Mouse (Mus musculus) erythroid progenitor cell, adult 5-6 weeks (primary cell): Measurements from ENCODE around the gene Tmem106a. TPM values are rescaled to one million over a fixed set of nuclear protein-coding genes. Genes with fewer than 3 reads are reported as not detected.
"Not testable (repeated sequence)": the region's sequence is repeated elsewhere in the genome, so short reads cannot be mapped to it uniquely, and the experiment has no call there.

Experiments
- ATAC-seq: replicated peaks from 2 replicates; pipeline ENCODE4 v1.8.0; 2016; ENCODE audit warnings: moderate number of reproducible peaks, mild to moderate bottlenecking, moderate TSS enrichment, inconsistent platforms; ENCODE audit not compliant: poor library complexity, low FRiP score, severe bottlenecking
- total RNA-seq, 2 experiments: library from RNA; stranded (forward) in 1 of 2; stranded (reverse) in 1 of 2; fragments of 150-400 nt in 1 of 2; fragments of 186-747, 209-891 nt in 1 of 2; gene quantifications; 2 replicates each; pipeline versions ENCODE4 v1.2.3 to v1.2.4; 2015 to 2017; ENCODE audit warnings: low replicate concordance in 2 of 2

Tmem106a gene
- total RNA-seq, 2 experiments from 2014 or later = 2.6 to 22.2 TPM

GRCm38 (mm10) chr11:101628733-101629417, 46.8 kb downstream of the Tmem106a start:
- ATAC-seq = not testable (repeated sequence)

GRCm38 (mm10) chr11:101635660-101636059, 53.6 kb downstream of the Tmem106a start:
- no peak for ATAC-seq

- no peak for ATAC-seq
These were observed 57.7 kb downstream of the Tmem106a start for GRCm38 (mm10) chr11:101639761-101640160.

- peak; percentile 71 for ATAC-seq
These were observed 59.0 kb downstream of the Tmem106a start for GRCm38 (mm10) chr11:101640857-101641709.

Other genes starting within 250 kb of the Tmem106a start
- not detected in 2 replicates for gene G6pc, start 214.7 kb upstream of the Tmem106a start, total RNA-seq (2015; ENCODE audit: low replicate concordance)
- not detected in 2 replicates for gene G6pc, start 214.7 kb upstream of the Tmem106a start, total RNA-seq (2017; ENCODE audit: low replicate concordance)
- 2.1 and 20.9 TPM in 2 replicates for gene Aarsd1, start 164.6 kb upstream of the Tmem106a start, total RNA-seq (2015; ENCODE audit: low replicate concordance)
- 13.1 and 27.7 TPM in 2 replicates for gene Aarsd1, start 164.6 kb upstream of the Tmem106a start, total RNA-seq (2017; ENCODE audit: low replicate concordance)
- 3.2 TPM in 1 of 2 replicates, not detected in the other for gene Gm27029, start 157.4 kb upstream of the Tmem106a start, total RNA-seq (2015; ENCODE audit: low replicate concordance)
- gene Gm27029, start 157.4 kb upstream of the Tmem106a start, total RNA-seq (2017; ENCODE audit: low replicate concordance) = not detected in 2 replicates
- 0.42 and 1.8 TPM in 2 replicates for gene Rundc1, start 157.2 kb upstream of the Tmem106a start, total RNA-seq (2015; ENCODE audit: low replicate concordance)
- gene Rundc1, start 157.2 kb upstream of the Tmem106a start, total RNA-seq (2017; ENCODE audit: low replicate concordance) = 1.8 and 2.6 TPM in 2 replicates
- not detected in 2 replicates for gene Ptges3l, start 156.9 kb upstream of the Tmem106a start, total RNA-seq (2015; ENCODE audit: low replicate concordance)
- not detected in 2 replicates for gene Ptges3l, start 156.9 kb upstream of the Tmem106a start, total RNA-seq (2017; ENCODE audit: low replicate concordance)
- gene Rpl27, start 139.9 kb upstream of the Tmem106a start, total RNA-seq (2015; ENCODE audit: low replicate concordance) = 179 and 183 TPM in 2 replicates
- 266 and 615 TPM in 2 replicates for gene Rpl27, start 139.9 kb upstream of the Tmem106a start, total RNA-seq (2017; ENCODE audit: low replicate concordance)
- 39.8 and 73.2 TPM in 2 replicates for gene Ifi35, start 133.8 kb upstream of the Tmem106a start, total RNA-seq (2015; ENCODE audit: low replicate concordance)
- gene Ifi35, start 133.8 kb upstream of the Tmem106a start, total RNA-seq (2017; ENCODE audit: low replicate concordance) = 43.6 and 47.4 TPM in 2 replicates
- not detected in 2 replicates for gene Rnd2, start 117.2 kb upstream of the Tmem106a start, total RNA-seq (2015; ENCODE audit: low replicate concordance)
- gene Rnd2, start 117.2 kb upstream of the Tmem106a start, total RNA-seq (2017; ENCODE audit: low replicate concordance) = not detected in 2 replicates
- gene Vat1, start 116.0 kb upstream of the Tmem106a start, total RNA-seq (2015; ENCODE audit: low replicate concordance) = 9.0 and 13.4 TPM in 2 replicates
- gene Vat1, start 116.0 kb upstream of the Tmem106a start, total RNA-seq (2017; ENCODE audit: low replicate concordance) = 4.7 and 6.1 TPM in 2 replicates
- gene Brca1, start 30.3 kb upstream of the Tmem106a start, total RNA-seq (2015; ENCODE audit: low replicate concordance) = 85.1 and 137 TPM in 2 replicates
- 153 and 177 TPM in 2 replicates for gene Brca1, start 30.3 kb upstream of the Tmem106a start, total RNA-seq (2017; ENCODE audit: low replicate concordance)
- gene Nbr1, start 30.1 kb upstream of the Tmem106a start, total RNA-seq (2015; ENCODE audit: low replicate concordance) = 108 and 112 TPM in 2 replicates
- 82.8 and 107 TPM in 2 replicates for gene Nbr1, start 30.1 kb upstream of the Tmem106a start, total RNA-seq (2017; ENCODE audit: low replicate concordance)
- not detected in 2 replicates for gene Gm11634, start 17.0 kb downstream of the Tmem106a start, total RNA-seq (2015; ENCODE audit: low replicate concordance)
- gene Gm11634, start 17.0 kb downstream of the Tmem106a start, total RNA-seq (2017; ENCODE audit: low replicate concordance) = not detected in 2 replicates
- 81.1 and 91.4 TPM in 2 replicates for gene Rdm1, start 45.0 kb downstream of the Tmem106a start, total RNA-seq (2015; ENCODE audit: low replicate concordance)
- gene Rdm1, start 45.0 kb downstream of the Tmem106a start, total RNA-seq (2017; ENCODE audit: low replicate concordance) = 34.5 and 43.0 TPM in 2 replicates
- not detected in 2 replicates for gene Arl4d, start 83.3 kb downstream of the Tmem106a start, total RNA-seq (2015; ENCODE audit: low replicate concordance)
- gene Arl4d, start 83.3 kb downstream of the Tmem106a start, total RNA-seq (2017; ENCODE audit: low replicate concordance) = 1.0 and 1.5 TPM in 2 replicates
- gene Dhx8, start 150.7 kb downstream of the Tmem106a start, total RNA-seq (2015; ENCODE audit: low replicate concordance) = 14.7 and 19.8 TPM in 2 replicates
- 24.0 and 39.3 TPM in 2 replicates for gene Dhx8, start 150.7 kb downstream of the Tmem106a start, total RNA-seq (2017; ENCODE audit: low replicate concordance)
- gene Etv4, start 203.1 kb downstream of the Tmem106a start, total RNA-seq (2015; ENCODE audit: low replicate concordance) = not detected in 2 replicates
- not detected in 2 replicates for gene Etv4, start 203.1 kb downstream of the Tmem106a start, total RNA-seq (2017; ENCODE audit: low replicate concordance)